Mouse (Mus musculus) cerebellum, adult 11 months (tissue): ENCODE results near the gene P4ha2.
A peak's percentile ranks its signal among the peaks of the same experiment; 100 is the strongest.
"Not testable (repeated sequence)": the region's sequence is repeated elsewhere in the genome, so short reads cannot be mapped to it uniquely, and the experiment has no call there.

ENCODE experiments used
- DNase-seq: peaks from one replicate; pipeline ENCODE4 v3.0.0; 2022

P4ha2 gene

DNA sequence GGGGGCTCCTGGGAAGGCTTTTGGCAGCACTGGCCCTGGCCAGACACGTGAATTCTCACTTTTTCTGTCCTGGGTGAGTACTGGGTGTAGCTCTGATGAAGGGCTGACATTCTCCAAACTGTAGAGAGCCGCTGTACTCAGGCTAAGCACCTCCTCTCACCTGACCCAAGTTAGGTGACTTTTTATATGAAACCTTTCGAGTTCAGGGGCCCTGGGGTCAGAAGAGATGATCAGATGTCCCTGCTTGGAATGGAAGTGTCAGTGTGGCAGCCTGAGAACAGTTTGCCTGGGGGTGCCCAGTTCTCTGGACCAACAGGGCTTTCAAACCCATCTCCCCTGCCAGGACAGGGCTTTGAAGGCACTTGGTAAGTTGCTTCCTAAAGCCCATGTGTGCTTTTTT, 8.2 kb downstream of the P4ha2 start:
- no peak for DNase-seq

DNA sequence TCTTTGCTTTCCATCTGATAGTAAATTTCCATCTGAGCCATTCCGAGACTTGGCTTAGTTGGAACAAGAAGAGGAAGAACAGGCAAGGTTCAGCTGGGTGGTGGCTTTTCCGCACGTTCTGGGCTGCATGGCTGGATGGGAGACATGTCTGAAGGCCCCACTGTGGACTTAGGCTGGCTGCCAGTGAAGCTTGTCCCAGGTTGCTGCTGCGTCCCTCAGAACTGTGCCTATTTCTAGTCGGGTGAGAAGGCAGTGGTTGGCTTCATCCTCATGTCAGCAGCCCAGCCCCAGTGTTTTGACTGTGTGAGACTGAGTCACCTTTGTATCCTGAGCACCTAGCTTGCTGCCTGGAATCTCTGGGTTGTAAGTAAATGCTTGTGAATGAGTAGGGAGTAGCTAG, 9.0 kb downstream of the P4ha2 start:
- DNase-seq = no peak

DNA sequence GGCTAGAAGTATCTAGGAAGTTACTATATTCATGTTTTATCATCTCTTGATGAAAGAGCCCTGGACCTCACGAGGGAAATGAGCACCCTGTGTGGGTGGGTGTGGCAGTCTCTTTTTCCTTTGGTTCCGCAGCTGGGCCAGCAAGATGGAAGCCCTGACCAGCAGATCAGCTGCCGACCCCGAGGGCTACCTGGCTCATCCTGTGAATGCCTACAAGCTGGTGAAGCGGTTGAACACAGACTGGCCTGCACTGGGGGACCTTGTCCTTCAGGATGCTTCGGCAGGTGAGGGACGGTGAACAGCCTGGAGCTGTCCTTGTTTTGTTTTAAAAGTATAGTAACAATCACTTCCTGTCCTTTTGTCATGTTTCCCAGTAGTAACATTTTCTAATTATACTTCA, 11.4 kb downstream of the P4ha2 start:
- DNase-seq = no peak

DNA sequence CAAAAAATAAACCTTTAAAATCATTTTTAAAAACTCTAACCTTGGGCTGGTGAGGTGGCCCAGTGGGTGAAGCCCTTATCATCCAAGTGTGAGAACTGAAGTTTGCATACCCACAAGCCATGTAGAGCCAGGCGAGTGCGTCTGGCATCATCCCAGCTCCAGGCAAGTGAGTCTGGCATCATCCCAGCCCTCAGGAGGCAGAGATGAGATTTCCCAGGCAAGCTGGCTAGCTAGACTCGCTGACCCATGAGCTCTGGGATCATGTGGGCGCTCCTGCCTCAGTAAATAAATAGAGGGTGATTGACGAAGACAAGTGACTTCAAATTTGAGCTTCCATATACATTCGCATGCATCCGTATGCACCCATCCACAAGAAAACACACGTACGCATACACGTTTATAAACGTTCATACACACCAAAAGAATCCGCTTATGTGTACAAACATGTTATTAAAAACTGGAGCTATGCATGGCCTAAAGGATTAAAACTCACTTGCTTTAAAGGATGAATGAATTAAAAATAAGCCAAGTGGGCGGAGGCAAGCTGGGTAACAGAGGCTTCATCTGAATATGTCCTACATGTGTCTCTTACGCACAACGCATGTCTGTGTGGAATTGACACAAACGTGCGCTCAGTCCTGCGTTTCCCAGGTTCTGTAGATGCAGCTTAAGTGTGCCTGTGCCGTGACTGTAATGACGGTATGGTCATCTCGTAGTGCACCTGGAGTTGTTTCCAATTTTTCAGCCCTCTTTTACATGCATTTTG, 12.3 kb downstream of the P4ha2 start:
- DNase-seq = peak; percentile 83

DNA sequence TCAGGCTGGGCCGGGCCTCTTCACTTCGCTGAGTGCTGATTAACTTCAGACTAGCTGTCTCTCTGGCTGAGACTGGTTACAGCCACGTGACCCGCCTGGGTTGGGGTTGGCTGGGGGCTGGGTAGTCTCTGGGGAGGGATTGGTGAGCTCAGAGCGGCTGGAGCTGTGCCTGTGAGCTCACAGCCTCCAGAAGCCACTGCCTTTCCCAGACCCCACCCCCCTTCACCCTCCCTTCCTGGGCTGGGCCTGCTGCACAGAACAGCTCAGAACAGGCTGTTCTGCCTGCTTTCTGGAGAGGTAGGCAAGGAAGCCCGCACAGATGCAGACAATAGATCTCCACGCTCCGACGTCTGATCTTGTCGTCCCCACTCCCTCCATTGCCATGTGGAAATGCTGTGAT, 13.0 kb downstream of the P4ha2 start:
- peak; percentile 45 for DNase-seq

DNA sequence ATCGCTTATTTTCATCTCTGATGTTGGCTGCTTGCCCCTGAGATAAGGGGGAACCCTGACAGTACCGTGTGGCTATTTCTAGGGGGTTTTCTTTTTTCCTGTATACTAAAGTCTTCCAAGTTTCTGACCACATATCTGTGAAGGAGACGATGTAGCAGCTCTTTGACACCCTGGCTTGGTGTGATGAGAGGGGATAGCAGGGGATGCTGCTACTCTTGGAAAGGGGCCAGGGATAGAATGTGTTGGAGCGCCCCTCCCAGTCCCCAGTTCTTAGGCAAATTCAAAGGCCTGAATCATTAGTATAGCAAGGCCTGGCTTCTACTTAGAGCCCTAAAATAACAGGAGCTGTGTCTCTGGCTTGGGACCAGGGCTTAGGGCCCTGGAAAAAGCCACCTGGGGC, 13.5 kb downstream of the P4ha2 start:
- DNase-seq = no peak

DNA sequence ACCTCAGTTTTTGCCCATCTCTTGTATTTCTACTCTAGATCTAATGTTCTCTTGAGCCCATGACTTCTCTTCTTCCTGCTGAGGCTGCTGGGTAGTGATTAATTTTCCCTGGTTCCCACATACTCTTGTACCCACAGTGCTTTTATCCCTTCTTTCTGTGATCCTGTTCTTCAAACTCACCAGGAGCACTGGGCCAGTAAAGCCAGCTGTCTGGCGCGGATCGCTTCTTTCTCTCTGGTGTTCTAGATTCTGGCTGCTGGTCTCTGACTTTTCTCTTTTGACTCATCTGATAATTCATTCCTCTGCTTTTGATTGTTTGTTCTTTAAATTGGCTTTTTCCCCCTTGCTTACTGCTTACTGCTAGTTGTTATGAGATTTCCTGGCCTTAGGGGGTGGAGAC, 14.9 kb downstream of the P4ha2 start:
- no peak for DNase-seq

DNA sequence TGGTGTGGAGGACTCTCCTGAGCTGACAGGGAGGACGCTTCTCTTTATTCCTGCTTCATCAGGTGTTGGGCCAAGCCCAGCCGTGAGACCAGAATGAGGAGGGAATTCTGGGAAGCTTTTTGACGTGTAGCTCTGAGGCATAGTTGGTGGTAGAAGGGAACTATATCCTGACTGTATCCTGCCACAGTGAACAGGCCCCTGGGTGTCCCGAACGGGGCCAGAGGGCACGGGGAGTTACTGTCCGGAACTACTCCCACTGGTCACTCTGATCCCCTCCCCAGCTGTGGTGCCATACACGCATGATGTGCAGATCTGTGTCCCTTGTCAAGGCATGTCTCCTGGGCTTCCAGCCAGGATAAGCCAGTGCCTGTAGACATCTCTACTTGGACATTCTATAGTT, 15.4 kb downstream of the P4ha2 start:
- no peak for DNase-seq

DNA sequence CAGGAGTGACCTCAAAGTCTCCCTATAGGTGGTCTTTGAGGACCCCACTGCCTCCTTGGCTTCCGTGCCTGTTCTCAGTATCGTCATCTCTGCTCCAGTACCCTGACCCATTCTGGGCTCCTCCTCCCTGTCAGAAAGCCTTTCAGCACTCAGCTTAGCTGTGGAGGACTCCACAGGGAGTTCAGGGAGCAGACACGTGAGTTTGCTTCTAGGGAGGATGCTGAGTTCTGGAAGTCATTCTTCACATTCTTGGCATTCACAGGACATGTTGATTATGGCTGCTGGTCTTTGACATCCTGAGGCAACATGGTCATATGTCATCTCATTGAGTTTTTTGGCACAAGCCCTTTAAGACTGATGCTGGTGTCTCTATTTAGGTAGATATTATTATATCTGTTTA, 16.0 kb downstream of the P4ha2 start:
- DNase-seq = no peak

DNA sequence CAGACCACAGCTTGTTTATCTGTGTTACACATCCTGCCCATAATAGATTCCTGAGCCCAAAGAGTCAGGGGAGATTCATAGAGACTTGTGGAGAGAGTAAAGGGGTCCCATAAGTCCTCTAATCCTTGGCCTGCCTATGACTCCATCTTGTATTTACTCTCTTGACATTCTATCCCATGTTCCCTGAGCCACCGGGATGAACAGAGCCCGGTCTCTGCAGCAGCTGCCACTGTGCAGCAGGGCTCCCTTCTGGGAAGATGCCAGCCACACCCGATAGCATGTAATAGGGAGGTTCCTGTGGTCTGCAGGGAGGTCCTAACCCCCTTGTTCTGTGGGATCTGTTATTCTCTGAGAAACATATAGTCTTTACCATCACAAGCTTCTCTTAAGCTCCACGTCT, 16.5 kb downstream of the P4ha2 start:
- no peak for DNase-seq

DNA sequence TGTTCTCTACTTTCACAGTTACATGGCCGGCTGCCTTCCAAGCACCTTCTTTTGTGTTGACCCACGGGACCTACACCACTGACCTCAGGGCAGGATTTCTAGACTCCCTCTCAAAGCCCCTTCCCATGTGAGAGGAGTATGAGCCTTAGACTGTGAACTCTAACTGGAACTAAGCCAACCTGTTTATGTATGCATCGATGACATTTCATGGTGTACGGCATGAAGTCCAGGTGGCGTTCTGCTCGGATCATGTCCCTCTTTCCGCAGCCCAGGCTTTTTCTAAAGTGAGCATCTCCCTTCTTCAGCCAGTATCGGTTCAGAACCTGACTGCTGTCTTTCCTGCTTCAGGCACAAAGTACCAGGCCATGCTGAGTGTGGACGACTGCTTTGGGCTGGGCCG, 17.2 kb downstream of the P4ha2 start:
- no peak for DNase-seq

DNA sequence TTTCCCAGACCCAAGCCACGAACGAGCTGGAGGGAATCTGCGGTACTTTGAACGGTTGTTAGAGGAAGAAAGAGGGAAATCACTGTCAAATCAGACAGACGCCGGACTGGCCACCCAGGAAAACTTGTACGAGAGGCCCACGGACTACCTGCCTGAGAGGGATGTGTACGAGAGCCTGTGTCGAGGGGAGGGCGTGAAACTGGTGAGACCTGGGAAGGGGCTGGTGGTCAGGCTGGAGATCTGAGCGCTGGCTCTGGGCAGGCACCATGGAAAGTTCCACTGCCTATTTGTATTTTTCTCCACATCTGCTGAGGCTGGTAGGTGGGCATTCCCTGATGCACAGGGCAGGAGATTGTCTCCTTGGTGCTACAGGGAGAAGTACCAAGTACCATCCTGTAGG, 19.2 kb downstream of the P4ha2 start:
- DNase-seq = no peak

DNA sequence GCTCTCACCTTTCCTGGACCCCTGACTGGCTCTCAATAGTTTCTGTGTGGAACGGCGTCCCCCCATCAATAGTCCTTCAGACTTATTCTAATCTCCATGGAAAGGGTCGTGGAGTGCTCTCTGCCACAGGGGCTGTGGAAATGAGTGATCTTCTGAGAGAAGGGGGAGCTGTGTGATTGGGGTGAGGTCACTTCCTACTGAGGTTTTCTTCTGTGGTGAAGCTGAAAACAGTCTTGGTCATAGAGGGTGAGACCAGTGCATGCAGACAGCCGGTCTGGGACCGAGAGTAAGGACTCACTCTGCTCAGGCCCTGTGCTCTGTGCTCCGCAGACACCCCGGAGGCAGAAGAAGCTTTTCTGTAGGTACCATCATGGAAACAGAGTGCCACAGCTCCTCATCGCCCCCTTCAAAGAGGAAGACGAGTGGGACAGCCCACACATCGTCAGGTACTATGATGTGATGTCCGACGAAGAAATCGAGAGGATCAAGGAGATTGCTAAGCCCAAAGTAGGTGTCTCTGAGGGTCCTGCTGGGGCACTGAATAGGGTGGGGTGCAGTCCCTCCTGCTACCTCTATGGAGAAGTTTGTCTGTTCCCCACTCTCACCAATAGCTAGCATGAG, 20.0 kb downstream of the P4ha2 start:
- no peak for DNase-seq

DNA sequence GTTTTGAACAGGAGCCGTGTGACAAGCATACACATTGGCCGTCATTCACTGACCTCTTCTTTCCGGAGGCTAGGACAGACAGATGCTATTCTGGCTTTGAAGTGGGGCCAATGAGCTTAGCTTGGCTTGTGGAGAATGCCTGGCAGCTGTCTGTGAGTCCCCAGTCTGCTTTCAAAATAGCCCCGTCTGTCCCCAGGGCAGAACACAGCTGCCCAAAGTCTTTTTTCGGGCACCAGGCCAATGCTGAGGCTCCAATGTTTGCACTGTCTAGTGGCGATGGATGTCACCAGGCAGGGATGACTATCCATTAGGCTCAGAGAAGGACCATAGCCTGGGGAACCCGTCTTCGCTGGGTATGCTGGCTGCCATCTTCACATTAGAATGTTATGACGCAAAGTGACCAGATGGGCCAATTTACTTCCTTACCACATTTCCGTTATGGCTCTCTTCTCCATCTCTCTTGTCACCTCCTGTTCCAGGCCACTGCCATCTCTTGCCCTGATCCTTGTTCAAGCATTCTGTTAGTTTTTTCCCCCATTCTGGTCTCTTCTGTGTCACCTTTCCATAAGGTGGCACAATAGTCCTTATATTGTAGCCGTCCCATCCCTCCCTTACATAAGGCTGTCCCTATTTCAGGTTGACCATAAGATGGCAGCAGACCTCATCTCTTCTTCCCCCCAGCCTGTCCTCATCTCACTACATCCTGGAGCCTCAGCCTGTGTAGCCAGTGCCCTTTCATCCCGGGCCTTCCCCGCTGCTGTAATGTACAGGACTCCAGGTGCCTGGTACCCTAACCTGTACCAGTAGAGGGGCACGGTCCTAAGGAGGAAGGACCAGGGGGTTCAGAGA, 22.7 kb downstream of the P4ha2 start:
- peak; percentile 50 for DNase-seq

DNA sequence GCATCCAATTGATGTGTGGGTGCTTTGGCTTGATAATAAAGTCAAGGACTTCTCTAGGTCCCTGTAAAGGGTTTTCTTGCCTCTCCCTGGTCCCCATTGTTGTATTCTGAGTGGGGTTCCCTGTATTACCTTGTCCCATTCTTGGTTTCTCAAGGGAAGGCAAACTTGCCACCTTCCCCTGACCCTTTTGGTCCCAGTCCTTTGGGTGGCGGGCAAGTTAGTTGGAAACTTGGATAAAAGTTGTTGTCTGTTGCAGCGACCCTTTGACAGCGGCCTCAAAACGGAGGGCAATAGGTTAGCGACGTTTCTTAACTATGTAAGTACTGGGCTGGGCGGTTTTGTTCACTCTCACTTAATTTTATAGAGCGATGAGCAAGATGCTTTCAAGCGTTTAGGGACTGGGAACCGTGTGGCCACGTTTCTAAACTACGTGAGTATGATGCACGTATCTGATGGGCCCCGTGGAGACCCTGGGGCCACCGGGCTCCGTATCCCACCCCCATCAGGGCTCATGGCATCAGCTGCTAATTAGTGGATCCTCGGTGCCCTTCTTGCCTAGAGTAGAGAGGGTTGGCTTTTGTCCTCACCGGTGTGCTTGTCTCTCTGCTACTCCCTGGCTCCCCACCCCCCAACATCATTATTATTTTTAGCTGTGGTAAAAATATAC, 26.2 kb downstream of the P4ha2 start:
- DNase-seq = no peak

DNA sequence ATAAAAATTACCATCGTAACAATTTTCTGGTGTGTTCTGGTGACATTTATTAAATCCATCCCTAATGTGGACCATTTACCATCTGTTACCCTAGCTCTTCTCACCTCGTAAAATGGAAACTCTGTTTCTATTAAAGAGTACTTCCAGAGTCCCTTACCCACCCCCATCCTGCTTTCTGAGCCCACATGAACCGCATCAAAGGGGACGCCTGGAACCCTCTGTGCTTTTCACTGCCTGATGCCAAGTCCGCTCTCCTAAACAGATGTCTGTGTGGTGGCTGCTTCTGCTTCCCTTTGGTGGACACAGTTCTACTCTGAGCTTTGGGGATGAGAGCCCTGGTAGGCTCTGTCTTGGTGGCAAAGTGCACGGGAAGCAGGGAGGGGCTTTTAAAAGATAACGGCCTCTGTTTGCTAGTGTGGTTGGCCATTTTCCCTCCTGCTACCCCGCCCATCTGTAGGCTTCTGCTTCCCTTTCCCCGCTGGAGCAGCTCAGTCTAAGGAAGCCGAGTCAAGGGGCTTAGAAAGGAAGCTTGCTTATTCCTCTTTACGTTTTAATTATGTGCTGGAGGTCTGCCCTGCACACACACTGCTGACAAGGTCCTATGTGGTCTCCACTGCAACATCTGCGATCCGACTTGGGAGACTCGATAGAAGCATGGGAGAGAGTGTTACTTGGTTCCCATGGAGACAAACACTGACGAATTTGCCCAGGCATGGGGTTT, 26.9 kb downstream of the P4ha2 start:
- DNase-seq = no peak

DNA sequence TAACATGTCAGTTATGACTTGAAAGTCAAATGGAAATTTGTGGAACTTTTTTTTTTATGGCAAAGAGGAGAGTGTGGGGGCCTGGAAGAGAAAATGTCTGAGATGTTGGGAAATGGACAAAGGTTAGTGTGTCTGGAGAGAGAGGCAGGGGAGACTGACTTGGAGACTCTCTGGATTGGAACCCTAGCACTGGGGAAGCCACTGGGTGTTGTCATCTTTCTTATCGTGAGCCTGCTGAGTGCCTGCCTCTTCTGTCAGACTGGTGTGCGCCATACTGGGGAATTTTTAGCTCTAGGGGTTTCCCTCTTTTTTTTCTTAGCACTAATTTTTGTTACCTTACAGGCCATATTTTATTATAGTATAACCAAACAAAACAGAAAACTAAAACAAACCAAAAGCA, 27.5 kb downstream of the P4ha2 start:
- no peak for DNase-seq

DNA sequence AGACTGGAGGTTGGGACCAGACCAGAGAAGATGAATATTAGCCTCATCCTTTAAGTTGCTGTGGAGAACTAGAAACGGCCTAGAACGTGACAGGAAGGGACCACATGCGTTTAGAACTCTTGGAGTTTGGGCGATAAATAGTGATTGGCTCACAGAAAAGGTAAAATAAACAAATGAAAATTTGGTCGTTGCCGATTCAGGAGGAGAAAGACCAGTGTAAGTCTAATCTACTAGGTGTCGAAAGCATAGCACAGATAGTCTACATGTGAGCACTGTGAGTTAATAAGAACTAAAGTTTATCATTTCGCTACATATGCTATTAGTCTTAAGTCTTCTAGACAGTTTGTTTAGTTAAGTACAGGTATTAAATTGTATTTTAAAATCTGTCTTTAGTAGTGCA, 30.1 kb downstream of the P4ha2 start:
- DNase-seq = no peak

DNA sequence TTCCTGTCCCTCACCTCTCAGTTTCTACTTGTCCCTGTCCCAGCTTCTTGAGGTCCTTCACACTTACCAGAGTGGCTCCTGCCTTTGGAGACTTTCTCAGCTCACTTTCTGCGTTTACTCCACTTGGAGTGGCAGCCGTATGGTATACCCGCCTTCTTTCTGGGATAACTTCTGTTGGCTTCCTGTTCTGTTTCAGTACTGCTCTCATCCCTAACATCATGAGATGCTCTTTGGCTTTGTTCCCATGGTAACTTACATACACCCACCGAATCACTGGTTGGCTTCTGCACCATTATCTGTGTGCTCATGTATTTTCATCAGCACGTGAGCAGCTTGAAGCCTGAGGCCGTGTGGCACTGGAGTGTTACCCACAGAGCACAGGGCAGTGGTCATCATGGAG, 30.8 kb downstream of the P4ha2 start:
- no peak for DNase-seq

DNA sequence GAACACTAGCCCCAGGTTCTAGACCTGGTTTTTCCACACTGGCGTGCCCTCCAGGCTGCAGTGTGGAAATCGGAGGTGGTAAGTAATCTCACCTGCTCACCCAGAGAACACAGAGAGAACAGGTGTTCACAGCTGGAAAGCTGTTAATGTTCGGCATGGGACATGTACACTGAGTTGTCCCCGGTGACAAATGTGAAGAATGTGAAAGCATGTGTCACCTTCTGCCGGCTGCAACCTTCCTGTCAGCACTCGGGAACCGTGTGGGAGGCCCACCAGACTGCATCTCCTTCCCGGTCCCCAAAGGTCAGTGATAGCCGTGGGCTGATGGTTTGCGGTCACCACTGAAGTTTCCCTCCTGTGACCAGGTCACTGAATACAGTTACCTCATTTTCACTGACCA, 32.4 kb downstream of the P4ha2 start:
- no peak for DNase-seq

DNA sequence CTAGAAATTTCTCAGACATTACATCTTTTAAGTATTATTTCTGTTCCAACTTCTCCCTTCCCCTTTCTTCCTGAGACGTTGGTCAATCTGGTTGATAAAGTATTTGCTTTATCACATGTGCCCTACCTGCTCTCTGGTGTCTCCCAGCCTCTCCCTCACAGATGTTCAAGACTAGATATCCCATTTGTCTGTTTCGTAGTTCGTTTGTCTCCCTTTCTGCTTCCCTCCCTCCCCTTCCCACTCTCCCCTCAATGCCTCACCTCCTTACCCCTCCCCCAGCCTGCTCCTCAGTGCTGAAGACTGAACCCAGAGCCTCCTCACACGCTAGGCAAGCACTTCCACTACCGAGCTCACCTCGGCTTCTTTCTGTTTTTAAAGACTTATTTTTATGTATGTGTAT, 35.0 kb downstream of the P4ha2 start:
- DNase-seq = no peak

DNA sequence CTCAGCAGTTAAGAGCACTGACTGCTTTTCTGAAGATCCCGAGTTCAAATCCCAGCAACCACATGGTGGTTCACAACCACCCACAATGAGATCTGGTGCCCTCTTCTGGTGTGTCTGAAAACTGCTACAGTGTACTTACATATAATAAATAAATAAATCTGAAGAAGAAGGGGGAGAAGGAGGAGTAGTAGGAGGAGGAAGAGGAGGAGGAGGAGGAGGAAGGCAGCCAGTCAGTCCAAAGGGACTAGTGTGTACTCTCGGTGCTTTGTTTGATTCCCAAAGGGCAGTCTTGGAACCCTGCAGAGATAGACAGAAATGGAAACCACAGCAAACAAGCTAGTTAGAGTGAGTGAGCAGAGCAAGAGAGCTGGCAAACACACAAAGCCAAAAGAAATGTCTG, 40.3 kb downstream of the P4ha2 start:
- DNase-seq = not testable (repeated sequence)
